18 mouse cellular contexts compared by ENCODE assay signal in genomic region chr7:64228300-64228699, GRCm38 (mm10).
"Had no signal": no experiment of that assay in that cellular context is flagged by ENCODE, and none has a peak within 500 bp of the region (broad histone marks: within the 10 kb centered on the region; RNA-seq: fewer than 3 reads in every experiment).

No protein-coding gene starts in this region.

- H3K4me2 ChIP-seq: lung, embryonic 15.5 days; midbrain, embryonic 12.5 days; neural tube, embryonic 13.5 days; neural tube, embryonic 15.5 days; stomach, embryonic 15.5 days had no signal

- ATAC-seq: lung, postnatal 0 days; midbrain, embryonic 16.5 days had no signal

- DNase-seq: lung, adult 18-20 months; lung, postnatal 14 days; lung, postnatal 36 days; midbrain, embryonic 14.5 days; right cerebral cortex, postnatal 14 days; thymus, adult 2 months; thymus, postnatal 25 days; thymus, postnatal 4 days had no signal

- H3K27ac ChIP-seq: lung, embryonic 15.5 days; midbrain, embryonic 10.5 days; midbrain, embryonic 12.5 days; neural tube, embryonic 13.5 days; neural tube, embryonic 15.5 days; stomach, embryonic 15.5 days; stomach, postnatal 0 days had no signal

- H3K36me3 ChIP-seq: lung, embryonic 15.5 days; midbrain, embryonic 10.5 days; midbrain, embryonic 12.5 days; neural tube, embryonic 13.5 days; neural tube, embryonic 15.5 days; stomach, embryonic 15.5 days had no signal

- H3K4me3 ChIP-seq: lung, embryonic 15.5 days; midbrain, embryonic 10.5 days; midbrain, embryonic 12.5 days; myocyte; neural tube, embryonic 13.5 days; neural tube, embryonic 15.5 days; stomach, embryonic 15.5 days had no signal

- H3K9ac ChIP-seq: lung, embryonic 15.5 days; midbrain, embryonic 12.5 days; neural tube, embryonic 13.5 days; neural tube, embryonic 15.5 days; stomach, embryonic 15.5 days had no signal

- H3K27me3 ChIP-seq: lung, embryonic 15.5 days; midbrain, embryonic 12.5 days; neural tube, embryonic 13.5 days; neural tube, embryonic 15.5 days; stomach, embryonic 15.5 days had no signal

- H3K9me3 ChIP-seq: lung, embryonic 15.5 days; midbrain, embryonic 10.5 days; midbrain, embryonic 12.5 days; neural tube, embryonic 13.5 days; neural tube, embryonic 15.5 days; stomach, embryonic 15.5 days had no signal

- H3K4me1 ChIP-seq: lung, embryonic 15.5 days; midbrain, embryonic 12.5 days; neural tube, embryonic 15.5 days; stomach, embryonic 15.5 days had no signal
